Mouse (Mus musculus) retina, adult 2 months (tissue): ENCODE results near the gene Kcnk5.

Experiments used
- DNase-seq: peaks from one replicate; pipeline ENCODE4 v3.0.0-alpha.2; 2012; ENCODE audit warnings: low read depth, low spot score

Kcnk5 gene

GRCm38 (mm10) chr14:20201066-20201683 lies 19.6 kb upstream of the Kcnk5 start:
- no peak for DNase-seq

GRCm38 (mm10) chr14:20193103-20193715 lies 11.6 kb upstream of the Kcnk5 start:
- DNase-seq, result no peak

- DNase-seq, result no peak
These were observed 9.6 kb upstream of the Kcnk5 start for GRCm38 (mm10) chr14:20191136-20191735.

- DNase-seq, result no peak
These were observed 8.1 kb upstream of the Kcnk5 start for GRCm38 (mm10) chr14:20189751-20190150.

GRCm38 (mm10) chr14:20185426-20185825 lies 3.8 kb upstream of the Kcnk5 start:
- no peak for DNase-seq

- DNase-seq, result no peak
These were observed 2.1 kb upstream of the Kcnk5 start for GRCm38 (mm10) chr14:20183701-20184100.

GRCm38 (mm10) chr14:20182596-20182995 lies 987 bp upstream of the Kcnk5 start:
- DNase-seq, result no peak

GRCm38 (mm10) chr14:20180751-20181162 lies 852 bp downstream of the Kcnk5 start:
- no peak for DNase-seq

- DNase-seq, result no peak
These were observed 1.3 kb downstream of the Kcnk5 start for GRCm38 (mm10) chr14:20180304-20180703.

- DNase-seq, result no peak
These were observed 1.8 kb downstream of the Kcnk5 start for GRCm38 (mm10) chr14:20179731-20180280.

GRCm38 (mm10) chr14:20179080-20179479 lies 2.5 kb downstream of the Kcnk5 start:
- no peak for DNase-seq

- DNase-seq, result no peak
These were observed 3.0 kb downstream of the Kcnk5 start for GRCm38 (mm10) chr14:20178593-20178992.

GRCm38 (mm10) chr14:20177494-20178123 lies 4.0 kb downstream of the Kcnk5 start:
- DNase-seq, result no peak

- DNase-seq, result no peak
These were observed 5.9 kb downstream of the Kcnk5 start for GRCm38 (mm10) chr14:20175705-20176104.

- DNase-seq, result no peak
These were observed 6.5 kb downstream of the Kcnk5 start for GRCm38 (mm10) chr14:20175114-20175513.

- DNase-seq, result no peak
These were observed 6.9 kb downstream of the Kcnk5 start for GRCm38 (mm10) chr14:20174696-20175095.

GRCm38 (mm10) chr14:20173873-20174490 lies 7.6 kb downstream of the Kcnk5 start:
- DNase-seq, result no peak

- DNase-seq, result no peak
These were observed 8.7 kb downstream of the Kcnk5 start for GRCm38 (mm10) chr14:20172924-20173323.

GRCm38 (mm10) chr14:20172509-20172908 lies 9.1 kb downstream of the Kcnk5 start:
- DNase-seq, result no peak

- no peak for DNase-seq
These were observed 9.8 kb downstream of the Kcnk5 start for GRCm38 (mm10) chr14:20171840-20172239.

GRCm38 (mm10) chr14:20169251-20169650 lies 12.4 kb downstream of the Kcnk5 start:
- DNase-seq, result no peak

GRCm38 (mm10) chr14:20168478-20168877 lies 13.1 kb downstream of the Kcnk5 start:
- no peak for DNase-seq
